Mouse (Mus musculus) heart, postnatal 25 days (tissue): ENCODE measurements around the gene 6820408C15Rik. TPM values are rescaled to one million over a fixed set of nuclear protein-coding genes. Genes with fewer than 3 reads are reported as not detected.
"Not testable (repeated sequence)": the region's sequence is repeated elsewhere in the genome, so short reads cannot be mapped to it uniquely, and the experiment has no call there.

Source experiments
- DNase-seq: peaks from one replicate; pipeline ENCODE4 v3.0.0; 2022; ENCODE audit warnings: low spot score
- intact Hi-C: fragments of 180-260 bp; cut with DNase I; formaldehyde crosslinking; loops from one replicate; pipeline ENCODE4 v1.15.1; 2025
- total RNA-seq, 2 experiments: library from RNA; stranded (reverse); gene quantifications; 2 replicates each; pipeline ENCODE4 v1.2.3; 2021

Gene 6820408C15Rik
- total RNA-seq, 2 experiments from 2014 or later = 2.8 to 3.0 TPM

DNA sequence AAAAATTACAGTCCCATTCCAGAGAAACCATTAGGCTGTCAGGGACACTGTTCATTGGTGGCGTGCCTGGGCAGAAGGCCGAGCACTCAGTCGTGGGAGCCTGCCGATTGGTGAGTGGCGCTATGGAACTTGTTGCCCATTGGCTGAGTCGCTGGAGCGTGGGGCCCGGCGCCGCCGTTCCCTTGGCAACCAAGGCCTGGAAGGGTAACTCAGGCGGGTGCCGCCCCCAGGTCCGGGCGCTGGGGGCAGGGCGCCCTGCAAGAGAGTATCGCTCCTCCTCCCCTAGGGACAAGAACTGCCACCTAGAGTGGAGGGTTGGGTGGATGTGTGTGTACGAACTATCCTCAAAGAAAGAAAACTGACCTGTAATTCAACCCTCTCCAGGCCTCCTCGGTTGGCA, 9.3 kb upstream of the 6820408C15Rik start:
- intact Hi-C loops = no loop called here

DNA sequence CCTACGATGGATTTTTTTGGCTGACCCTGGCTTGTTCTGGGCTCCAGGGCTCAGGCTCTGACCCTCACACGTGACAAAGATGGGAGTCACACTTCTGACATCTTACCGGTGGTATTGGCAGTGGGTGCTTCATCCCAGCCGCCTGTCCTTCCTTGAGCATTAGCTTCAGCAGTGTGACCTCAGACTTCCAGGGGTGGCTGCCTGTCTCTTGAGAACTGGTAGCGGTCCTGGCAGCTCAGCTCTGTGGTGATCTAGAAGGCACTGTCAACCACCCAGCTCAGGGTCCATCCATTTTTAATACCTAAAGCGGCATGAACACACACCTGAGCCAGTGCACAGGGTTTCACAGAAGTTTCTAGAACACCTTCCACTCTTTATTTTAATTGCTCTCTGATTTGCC, 5.6 kb upstream of the 6820408C15Rik start:
- intact Hi-C loops = no loop called here
- no peak for DNase-seq

More for the DNA sequence above, 9.3 kb upstream of the 6820408C15Rik start:
- DNase-seq = peak; percentile 92

DNA sequence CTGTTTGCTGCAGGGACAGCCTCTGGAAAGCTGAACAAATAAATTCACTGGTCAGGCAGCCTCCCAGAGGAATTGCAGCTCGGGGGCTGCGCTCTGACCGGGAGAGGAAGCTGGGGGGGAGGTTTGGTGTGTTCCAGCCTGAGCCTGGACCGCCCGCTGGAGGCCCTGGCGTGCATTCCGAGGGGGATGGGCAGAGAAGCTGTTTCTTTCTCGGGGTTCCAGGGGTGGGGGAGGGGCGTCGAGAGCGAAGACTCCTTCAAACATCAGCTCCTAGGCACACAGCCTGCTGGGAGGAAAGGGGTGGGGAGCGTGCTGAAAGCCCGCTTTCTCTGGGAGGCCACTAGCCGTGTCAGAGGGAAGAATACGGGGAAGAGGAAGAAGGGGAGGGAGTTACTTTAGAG, 4.4 kb upstream of the 6820408C15Rik start:
- intact Hi-C loops = no loop called here
- peak; percentile 78 for DNase-seq

DNA sequence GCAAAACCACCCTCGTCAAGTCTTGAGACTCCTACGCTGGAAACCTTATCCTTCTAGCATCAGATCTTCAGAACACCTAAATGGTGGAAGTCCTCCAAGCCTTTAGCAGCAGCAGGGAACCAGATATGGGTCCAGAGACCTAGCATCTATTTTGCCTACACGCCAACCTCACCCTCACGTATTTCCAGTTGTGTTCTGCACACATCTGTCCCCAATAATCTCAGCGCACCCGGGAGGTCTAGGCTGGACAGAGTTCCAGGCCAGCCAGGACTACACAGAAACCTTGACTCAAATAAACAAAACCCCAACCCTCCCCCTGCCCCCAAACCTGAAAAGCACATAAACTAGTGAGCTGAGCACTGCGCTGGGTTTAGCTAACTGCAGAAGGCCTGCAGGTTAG, 3.9 kb upstream of the 6820408C15Rik start:
- DNase-seq = no peak
- intact Hi-C loops = no loop called here

DNA sequence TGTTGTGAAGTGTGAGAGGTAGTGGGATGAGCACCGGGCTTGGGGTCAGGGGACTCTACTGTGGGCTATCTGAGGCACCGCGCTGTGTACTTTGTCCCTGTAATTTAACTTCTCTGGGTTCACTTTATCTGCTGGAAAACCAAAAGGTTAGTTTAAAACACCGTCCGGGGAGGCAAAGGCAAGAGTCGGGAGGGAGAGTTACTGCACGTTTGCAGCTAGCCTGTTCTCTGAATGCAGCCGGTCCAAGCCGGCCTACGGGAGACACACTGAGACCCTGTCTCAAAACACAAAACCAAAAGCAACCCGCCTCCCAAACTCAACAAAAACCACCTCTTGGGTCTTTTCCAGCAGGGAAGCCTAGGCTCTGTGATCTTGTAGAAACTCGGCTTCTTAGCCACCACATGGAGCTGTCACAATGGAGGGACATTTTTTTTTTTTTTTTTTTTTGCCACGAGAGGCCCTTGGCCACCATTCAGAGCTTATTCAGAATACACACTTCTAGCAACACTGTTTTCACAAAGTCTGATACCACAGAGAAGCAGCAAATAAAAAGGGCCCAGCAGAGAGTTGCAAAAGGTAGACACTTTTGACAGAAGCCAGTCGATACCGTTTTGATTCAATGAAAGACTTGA, 2.7 kb upstream of the 6820408C15Rik start:
- no peak for DNase-seq
- intact Hi-C loops = no loop called here

DNA sequence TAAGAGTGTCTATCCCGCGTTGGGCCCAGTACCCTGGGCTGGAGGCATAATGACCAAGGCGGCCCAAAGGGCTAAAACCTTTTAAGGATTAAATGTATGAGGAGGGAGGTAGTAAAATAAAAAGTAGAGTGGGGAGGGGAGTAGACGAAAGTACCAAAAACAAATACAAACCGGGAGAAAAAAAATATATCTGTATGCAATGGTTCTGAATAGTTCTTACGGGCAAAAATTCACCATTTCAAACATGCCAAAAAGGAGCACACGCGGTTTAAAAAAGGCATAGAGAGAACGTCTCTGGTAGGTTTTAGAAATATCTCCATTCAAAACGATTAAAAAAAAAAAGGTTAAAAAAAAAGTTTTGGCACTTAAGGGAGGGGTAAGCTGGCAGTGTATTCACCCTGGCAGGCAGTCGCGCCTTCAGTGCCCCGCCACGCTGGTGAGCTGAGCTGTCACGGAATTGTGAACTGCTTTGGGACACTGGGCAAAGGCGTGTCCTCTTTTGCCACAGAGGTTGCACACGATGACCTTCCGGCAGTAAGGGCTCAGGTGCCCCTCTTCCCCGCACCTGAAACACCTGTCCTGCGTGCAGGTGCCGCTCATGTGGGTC, 2.1 kb upstream of the 6820408C15Rik start:
- no peak for DNase-seq
- intact Hi-C loops = no loop called here

DNA sequence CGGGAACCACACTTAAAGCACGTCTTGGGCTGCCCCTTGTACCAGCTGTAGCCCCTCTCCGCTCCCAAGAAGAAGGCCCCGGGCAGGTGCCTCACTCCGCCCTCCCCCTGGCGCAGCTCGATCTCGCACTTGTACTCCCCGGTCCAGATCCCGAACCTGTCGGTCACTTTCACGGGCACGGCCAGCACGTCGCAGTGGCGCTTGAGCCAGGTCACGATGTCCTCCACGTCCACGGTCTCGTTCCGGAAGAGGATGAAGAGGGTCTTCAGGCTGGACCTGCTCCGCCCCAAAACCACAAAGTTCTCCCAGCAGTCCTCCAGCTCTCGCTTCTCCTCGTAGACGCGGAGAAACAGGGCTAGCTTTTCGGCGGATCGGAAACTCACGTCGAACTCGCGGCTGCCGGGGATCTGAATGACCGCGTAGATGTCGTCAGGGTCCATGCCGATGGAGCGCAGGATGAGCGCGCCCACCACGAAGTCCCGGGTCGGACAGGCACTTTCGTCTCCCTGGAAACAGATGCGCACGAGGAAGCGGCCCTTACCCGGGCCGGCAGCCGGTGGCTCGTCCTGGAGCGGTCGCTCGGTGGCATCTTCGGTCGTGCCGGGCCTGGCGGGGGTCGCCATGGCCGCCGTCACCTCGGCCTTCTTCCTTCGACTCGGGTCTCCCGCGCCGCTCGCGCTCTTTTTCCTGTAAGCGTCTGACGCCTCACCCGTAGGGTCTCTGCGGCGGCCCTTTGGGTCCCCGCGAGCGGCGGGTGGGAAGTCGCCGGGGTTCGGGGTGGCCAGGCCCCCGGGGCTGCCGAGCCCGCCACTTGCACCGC, 1.4 kb upstream of the 6820408C15Rik start:
- DNase-seq = no peak
- intact Hi-C loops = loop anchor here (2.0 kb wide), 2 partner anchors 15 to 21 kb away; partner anchors contain the start of gene Sox12

DNA sequence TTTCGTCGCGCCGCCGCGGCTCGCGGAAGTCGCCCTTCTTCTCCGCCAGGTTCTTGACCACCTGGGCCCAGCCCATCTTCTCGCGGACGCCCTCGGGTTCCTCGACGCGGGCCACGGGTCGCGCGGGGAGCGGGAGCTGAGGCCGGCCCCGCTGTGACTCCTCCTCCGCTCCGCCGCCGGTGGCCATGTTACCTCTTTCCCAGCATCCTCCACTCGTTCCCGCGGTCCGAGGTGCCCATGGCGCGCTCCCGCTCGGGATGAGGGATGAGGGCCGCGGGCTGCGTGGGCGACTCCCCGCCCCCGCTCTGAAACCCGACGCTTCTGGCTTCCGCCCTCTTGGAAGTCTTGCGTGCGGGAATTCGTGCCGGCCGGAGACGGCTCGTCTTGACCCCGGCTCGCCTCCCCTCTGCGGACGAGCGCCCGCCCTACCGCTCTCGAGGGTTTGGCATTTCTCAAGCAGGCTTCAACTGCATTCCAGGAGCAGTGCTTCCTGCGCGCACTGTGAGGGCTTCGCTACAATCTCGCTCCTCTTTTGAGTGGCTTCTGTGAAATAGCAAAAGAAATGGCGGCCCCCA, 709 bp upstream of the 6820408C15Rik start, which contains the start of gene Zcchc3:
TSS of gene Zcchc3 (minus strand) at position 437 of the 575 bp plus-strand sequence.
- peak; percentile 83 for DNase-seq
- intact Hi-C loops = loop anchor here (2.0 kb wide), 2 partner anchors 16 to 20 kb away; partner anchors contain the start of gene Sox12

DNA sequence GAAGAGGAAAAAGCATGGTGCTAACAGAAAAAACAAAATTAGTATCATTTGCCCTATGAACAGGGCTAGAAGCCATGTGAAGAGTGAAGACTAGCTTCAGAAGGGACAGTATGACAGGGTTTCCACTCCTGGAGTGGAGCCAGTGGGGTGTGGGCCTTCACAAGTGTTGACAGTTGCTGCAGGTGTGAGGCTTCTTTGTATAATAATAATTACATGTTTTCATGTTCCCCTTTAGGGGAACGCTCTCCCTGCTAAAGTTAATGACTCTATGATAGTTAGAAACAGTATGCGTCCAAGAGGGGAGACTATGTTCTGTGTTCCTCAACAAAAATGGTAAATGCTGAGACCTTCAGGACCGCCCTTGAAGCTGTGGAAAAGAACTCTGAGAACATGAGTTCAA, 399 bp downstream of the 6820408C15Rik start:
- intact Hi-C loops = loop anchor here (2.0 kb wide), 2 partner anchors 17 to 19 kb away; partner anchors contain the start of gene Sox12
- no peak for DNase-seq

DNA sequence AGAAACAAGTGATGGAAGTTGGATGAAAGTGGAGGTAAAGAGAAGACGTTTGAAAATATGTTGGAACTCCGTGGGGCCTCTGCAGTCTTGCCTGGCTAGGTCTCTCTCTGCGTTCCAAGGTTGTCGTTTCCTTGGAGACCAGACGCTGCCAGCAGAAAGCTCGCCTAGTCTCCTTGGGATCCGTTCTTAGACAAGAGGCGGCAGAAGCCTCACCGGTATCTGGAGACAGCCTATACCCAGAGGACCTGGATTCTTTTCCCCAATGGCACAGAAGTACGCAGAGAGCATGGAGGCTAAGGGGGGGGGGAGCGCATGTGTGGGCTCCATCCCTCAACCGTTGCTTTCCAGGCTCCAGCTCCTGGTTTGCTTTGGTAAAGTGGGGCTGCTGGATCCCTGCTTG, 12.1 kb downstream of the 6820408C15Rik start:
- no peak for DNase-seq
- intact Hi-C loops = no loop called here

DNA sequence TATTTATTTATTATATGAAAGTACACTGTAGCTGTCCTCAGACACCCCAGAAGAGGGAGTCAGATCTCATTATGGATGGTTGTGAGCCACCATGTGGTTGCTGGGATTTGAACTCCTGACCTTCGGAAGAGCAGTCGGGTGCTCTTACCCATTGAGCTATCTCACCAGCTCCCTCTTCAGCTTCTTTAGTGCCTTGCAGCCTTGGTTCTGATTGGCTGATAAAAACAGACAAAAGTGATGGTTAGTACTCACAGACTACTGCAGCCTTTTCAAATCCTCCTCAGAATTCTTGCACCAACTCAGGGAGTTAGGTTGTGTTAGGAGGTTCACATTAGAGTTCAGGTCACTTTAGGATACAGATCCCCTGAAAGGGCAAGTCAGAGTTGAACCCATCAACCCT, 13.1 kb downstream of the 6820408C15Rik start:
- intact Hi-C loops, DNase-seq: not testable (repeated sequence)

DNA sequence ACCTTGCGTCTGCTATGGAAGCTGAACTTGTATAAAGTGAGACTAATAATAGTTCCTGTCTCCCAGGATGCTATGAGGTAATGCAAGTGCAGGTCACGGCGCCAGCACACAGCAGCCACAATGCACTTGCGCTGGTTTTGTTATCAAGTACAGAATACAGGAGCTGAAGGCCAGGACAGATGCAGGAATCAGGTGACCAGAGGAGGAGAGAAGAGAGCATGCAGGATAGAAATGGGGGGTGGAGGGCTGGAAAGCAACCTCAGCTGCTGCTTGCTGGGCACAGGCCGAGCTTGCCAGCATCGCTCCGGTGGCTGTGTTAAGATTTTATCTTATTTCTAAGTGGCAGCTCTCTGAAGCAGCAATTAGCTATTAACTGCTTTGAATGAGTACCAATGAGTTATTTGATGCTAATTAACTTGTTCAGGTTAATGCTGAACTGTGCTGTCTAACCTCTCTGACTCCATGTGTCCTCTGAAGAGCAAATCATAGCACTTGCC, 21.1 kb downstream of the 6820408C15Rik start:
- no peak for DNase-seq
- intact Hi-C loops = no loop called here

DNA sequence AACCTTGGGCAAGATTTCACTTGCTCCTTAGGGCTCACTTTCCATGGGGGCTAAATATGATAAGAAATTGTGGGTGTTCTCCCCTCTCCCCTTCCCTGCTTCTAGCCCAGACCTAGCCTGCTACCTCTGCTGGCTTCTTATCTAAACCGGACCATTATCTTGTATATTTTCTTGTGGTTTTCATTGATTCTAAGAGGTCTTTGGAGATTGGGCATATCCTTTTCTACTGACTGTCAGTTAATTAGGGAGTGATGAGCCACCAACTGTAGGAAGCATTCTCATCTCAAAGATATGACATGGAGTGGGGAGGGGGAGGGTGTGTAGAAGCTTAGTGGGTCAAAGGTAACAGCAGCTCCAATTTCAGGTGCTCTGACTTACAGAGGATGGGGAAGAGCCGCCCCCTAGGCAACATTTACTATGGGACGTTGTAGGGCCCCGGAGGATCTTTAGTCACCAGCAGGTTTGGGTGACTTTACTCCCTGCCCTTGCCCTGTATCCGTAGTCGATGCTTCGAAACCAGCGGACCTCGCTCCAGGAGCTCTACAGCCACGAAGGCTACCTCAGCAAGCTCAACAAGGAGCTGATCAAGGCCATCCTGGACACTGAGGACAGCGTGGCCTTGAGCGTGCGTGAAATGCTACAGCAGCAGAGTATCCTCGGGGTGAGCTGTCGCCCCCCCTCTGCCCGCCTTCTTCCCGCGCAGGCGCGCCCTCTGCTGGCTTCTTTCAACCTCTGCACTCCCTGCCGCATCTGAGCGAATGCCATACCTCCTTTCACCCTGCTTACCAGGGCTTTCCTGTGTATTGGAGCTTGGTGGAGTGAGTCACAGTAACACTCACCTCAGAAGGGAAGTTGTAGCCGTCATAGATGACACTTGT, 21.8 kb downstream of the 6820408C15Rik start:
- intact Hi-C loops = loop anchor here (1.0 kb wide), 1 partner anchor 44 kb away; no protein-coding TSS in a partner anchor
- peak; percentile 61 for DNase-seq

DNA sequence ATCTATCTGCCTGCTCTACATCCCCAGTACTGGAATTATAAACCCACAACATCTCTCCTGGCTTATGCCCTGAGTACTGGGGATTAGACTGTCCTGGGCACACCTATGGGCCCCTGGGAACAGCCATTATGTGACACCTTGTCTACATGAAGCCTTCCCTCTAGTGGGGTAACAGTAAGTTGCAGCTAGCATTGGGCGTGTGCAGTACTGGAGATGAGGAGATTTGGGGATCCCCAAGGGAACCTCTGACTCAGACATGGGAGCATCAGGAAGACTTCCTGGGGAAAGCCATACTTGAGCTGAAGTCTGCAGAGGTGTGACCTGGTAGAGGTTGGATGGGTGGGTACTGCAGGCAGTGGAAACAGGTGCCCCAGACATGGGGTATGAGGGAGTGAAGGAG, 23.6 kb downstream of the 6820408C15Rik start:
- intact Hi-C loops = no loop called here
- no peak for DNase-seq

DNA sequence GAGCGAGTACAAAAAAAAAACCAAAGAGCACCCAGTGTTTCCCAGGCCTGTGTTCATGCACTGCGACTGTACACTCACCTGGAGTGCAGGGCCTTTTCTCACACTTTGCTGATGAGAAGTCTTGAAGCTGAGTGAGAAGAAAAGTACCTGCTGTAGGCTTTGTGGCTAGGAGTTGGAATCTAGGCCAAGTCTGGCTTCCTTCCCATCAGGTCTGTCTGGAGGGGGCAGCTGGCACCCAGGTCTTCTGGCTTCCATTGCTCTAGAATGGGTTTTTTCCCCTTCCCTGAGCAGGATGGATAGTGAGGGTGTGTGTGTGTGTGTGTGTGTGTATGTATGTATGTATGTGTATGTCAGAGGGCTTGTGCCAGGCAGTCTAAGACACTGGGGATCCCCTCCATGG, 24.4 kb downstream of the 6820408C15Rik start:
- intact Hi-C loops = no loop called here
- no peak for DNase-seq

DNA sequence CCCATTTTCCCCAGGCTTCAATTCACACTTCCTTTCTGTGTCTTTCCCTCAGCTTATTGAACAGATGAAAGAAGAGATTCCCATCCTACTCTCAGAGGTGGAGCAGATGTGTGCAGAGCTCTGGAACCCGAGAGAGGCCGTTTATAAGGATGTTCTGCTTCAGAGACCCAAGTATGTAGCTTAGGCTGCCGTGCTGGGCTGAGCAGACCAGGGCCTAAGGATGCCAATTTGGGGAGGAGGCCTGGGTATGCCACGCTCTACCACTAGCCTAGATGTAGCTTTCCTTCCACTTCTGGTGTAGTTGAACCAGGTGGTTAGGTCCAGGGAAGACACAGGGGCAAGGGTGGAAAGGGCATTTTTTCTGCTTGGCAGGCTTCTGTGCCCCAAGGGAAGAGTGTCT, 26.9 kb downstream of the 6820408C15Rik start:
- DNase-seq = no peak
- intact Hi-C loops = no loop called here

DNA sequence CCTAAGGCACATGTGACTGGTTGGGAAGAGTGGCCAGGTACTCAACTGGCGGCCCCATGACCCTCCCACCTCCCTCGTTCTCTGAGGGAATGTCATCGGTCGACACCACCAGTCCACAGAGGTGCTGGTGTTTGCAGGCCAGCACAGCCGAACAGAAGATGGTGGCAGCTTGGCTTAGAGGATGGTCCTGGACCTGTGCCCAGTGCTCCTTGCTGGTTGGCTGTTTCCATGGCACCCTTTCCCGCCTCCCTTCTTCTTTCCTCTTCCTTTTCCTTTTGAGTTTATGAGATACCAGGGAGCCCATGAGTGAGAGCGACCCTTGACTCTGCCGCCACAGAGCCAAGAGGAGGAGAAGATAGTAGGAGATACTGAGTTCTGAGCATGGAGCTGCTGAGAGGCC, 27.9 kb downstream of the 6820408C15Rik start:
- no peak for DNase-seq
- intact Hi-C loops = no loop called here

DNA sequence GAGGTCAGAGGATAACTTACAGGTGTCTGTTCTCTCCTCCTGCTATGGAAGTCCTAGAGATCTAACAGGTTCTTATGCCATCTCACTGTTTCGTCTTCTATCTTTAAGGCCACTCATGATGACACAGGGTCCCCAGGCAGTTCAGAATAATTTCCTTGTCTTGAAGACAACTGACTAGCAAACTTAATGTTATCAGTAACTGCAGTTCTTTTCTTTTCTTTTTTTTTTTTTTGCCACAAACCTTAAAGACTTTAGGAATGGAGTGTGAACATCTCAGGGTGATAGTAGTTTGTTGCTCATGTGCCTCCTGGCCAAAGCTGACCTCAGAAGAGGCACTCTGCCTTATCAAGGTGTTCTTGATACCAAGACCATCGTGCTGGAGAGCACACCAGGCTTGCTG, 31.3 kb downstream of the 6820408C15Rik start:
- no peak for DNase-seq
- intact Hi-C loops = no loop called here

DNA sequence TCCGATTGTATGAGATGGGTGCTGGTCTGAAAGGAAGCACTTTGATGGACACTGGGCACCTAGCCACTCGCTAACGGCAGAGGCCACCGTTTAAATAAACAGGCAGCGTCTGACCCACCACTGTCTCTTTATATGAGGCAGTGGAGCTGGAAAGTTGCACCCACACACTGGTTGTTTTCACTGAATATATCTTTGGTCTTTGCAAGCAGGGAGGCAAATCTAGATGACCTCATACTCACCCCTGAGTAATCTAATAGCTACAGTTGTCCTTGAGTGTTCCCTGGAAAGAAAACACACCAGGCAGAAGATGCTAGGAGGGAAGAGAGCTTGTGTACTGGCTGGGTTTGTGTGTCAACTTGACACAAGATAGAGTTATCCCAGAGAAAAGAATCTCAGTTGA, 32.1 kb downstream of the 6820408C15Rik start:
- intact Hi-C loops = no loop called here
- DNase-seq = no peak
